Mouse (Mus musculus) heart, postnatal 25 days (tissue): ENCODE results near the gene Bclaf3. TPM values are rescaled to one million over a fixed set of nuclear protein-coding genes. Genes with fewer than 3 reads are reported as not detected.
A peak's percentile ranks its signal among the peaks of the same experiment; 100 is the strongest.
"Not testable (repeated sequence)": the region's sequence is repeated elsewhere in the genome, so short reads cannot be mapped to it uniquely, and the experiment has no call there.

Experiments
- DNase-seq: peaks from one replicate; pipeline ENCODE4 v3.0.0; 2022; ENCODE audit warnings: low spot score
- intact Hi-C: fragments of 180-260 bp; cut with DNase I; formaldehyde crosslinking; loops from one replicate; pipeline ENCODE4 v1.15.1; 2025
- total RNA-seq, 2 experiments: library from RNA; stranded (reverse); gene quantifications; 2 replicates each; pipeline ENCODE4 v1.2.3; 2021

Bclaf3 gene
- 1 to 10 TPM; 2.2 to 3.0 TPM for total RNA-seq

- DNase-seq, result no peak
- intact Hi-C loops, result no loop called here
Measured at GRCm38 (mm10) chrX:159526388-159526787, at the start of gene Bclaf3. TSS of gene Bclaf3 (plus strand) at chrX:159526688.

GRCm38 (mm10) chrX:159478243-159478940 lies 48.1 kb upstream of the Bclaf3 start:
- intact Hi-C loops, DNase-seq: not testable (repeated sequence)

DNA sequence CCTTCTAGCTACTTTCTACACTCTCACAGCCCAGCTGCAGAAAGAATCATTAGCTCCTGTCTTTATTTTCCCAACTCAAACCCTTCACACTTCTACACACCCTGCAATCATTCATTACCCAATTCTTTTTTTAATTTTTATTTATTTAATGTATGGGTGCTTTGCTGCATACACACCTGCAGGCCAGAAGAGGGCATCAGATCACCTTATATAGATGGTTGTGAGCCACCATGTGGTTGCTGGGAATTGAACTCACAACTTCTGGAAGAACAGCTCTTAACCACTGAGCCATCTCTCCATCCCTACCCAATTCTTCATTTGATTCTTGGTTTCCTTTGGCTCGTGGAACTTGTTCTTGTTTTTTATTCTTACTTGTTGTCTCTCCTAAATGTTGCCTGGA lies 42.2 kb upstream of the Bclaf3 start:
- intact Hi-C loops, result no loop called here
- DNase-seq, result no peak

- intact Hi-C loops, result no loop called here
- no peak for DNase-seq
Measured at GRCm38 (mm10) chrX:159503181-159503580, 23.3 kb upstream of the Bclaf3 start.

DNA sequence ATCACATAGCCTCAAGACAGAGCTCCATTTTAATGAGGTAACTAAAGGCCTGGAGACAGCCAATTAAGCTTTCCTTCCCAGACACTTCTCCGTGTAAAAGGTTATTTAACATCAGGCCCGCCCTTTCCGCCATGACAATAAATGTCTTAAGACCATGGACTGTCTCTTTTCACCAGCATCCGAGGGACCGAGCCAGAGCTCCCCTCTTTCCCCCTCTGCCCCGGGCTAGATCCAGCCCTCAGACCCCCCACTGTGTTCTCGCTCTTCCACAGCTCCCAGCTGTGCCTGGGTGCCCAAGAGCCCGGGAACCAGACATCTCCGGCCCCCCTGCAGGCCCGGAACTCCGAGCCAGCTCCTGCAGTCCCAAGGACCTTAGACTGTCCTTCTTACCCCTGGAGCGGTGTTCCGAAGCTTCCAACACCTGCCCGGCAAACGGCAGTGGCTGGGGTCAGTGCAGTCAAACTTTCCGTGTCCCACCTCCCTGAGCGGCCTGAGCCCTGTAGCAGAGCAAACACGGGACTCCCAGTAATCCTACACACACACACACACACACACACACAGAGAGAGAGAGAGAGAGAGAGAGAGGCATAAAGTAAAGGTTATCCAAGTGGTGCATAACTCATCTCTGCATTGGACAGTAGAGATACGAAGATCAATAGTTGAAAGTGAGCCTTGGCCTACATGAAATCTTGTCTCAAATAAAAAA lies 18.0 kb upstream of the Bclaf3 start:
- intact Hi-C loops, result no loop called here
- DNase-seq, result no peak

GRCm38 (mm10) chrX:159509042-159509441 lies 17.4 kb upstream of the Bclaf3 start:
- no peak for DNase-seq
- intact Hi-C loops, result no loop called here

- intact Hi-C loops, result no loop called here
- DNase-seq, result no peak
Measured at GRCm38 (mm10) chrX:159509847-159510715, 16.4 kb upstream of the Bclaf3 start.

GRCm38 (mm10) chrX:159510716-159511051 lies 15.8 kb upstream of the Bclaf3 start:
- intact Hi-C loops, result no loop called here

DNA sequence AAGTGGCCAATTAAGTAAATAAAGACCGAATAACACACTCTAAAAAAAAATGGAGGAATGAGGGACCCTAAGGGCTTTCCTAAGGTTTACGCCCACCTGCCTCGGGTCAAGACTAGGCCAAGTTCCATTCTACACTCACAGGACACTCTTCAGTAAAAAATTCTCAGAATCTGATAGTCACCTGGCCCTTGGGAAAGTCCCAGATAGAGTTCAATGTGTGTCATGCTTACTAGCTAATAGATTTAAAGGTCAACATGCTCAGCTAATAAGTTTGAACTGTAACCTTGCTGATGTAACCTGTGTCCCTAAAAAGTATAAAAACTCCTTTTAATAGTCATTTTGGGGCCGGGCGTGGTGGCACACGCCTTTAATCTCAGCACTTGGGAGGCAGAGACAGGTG lies 10.9 kb upstream of the Bclaf3 start:
- intact Hi-C loops, result no loop called here
- DNase-seq, result no peak

More at GRCm38 (mm10) chrX:159510716-159511051, 15.8 kb upstream of the Bclaf3 start:
- DNase-seq, result no peak

DNA sequence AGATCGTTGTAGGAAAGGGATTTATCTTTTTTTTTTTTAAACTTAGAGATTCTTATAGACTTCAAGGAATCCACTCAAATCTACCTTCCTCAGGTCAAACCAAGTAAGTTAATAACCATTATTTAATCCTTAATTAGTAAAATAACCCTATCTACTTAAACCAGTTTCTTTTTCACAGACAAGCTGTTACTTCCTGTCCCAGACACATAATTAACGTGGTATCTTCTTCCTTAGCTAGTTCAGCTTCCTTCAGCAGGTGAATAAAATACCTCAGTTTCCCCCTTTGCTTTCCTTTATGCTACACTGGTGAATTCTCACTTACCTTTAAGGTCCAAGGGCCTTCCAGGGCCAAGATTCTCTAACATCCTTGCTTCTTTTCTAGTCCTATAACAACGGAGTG lies 4.7 kb upstream of the Bclaf3 start:
- intact Hi-C loops, result no loop called here
- DNase-seq, result no peak

DNA sequence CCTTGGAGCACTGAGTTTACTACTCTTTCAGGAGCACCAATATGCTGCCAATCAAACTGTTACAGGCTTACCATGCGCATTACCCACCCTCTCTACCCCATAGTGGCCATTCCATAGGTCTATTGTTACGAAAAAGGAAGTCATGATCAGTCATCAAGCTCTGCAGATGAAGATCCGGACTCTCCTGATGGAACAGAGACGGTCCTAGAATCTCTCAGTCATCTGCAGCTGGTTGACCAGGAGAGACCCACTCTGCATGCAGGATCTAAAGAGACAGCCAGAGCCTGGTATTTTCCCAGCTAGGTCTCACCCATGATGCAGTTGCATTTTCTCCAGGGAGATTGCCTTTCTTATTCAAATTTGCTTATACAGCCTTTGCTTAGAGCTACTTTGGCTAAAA lies 3.8 kb upstream of the Bclaf3 start:
- intact Hi-C loops, result no loop called here
- no peak for DNase-seq

DNA sequence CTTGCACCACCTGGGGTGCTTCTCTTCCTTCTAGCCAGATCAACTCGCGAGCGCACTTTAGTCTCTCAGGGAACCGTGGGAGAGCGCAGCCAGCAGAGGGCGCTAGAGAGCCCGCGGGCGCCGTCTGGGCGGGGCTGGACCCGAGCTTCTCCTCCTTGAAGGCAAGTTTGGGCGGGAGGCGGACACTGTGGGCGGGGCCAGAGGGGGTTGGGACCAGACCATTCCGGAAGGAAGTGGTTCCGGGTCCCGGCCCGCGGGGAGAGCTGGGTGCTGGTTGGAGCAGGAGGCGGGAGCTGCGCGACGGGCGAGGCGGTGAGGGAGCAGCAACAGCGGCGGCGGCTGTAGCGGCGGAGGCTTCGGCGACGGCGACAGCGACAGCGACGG lies 5.9 kb downstream of the Bclaf3 start:
- DNase-seq, result peak; percentile 92
- intact Hi-C loops, result loop anchor here (2.0 to 10.0 kb wide), 3 partner anchors 75 to 428 kb away; partner anchors contain the start of gene Eif1ax

GRCm38 (mm10) chrX:159532811-159533462 lies 6.4 kb downstream of the Bclaf3 start:
- intact Hi-C loops, result loop anchor here (2.0 to 10.0 kb wide), 3 partner anchors 74 to 428 kb away; partner anchors contain the start of gene Eif1ax
- DNase-seq, result no peak

- intact Hi-C loops, result no loop called here
- no peak for DNase-seq
Measured at GRCm38 (mm10) chrX:159541936-159542335, 15.4 kb downstream of the Bclaf3 start.

DNA sequence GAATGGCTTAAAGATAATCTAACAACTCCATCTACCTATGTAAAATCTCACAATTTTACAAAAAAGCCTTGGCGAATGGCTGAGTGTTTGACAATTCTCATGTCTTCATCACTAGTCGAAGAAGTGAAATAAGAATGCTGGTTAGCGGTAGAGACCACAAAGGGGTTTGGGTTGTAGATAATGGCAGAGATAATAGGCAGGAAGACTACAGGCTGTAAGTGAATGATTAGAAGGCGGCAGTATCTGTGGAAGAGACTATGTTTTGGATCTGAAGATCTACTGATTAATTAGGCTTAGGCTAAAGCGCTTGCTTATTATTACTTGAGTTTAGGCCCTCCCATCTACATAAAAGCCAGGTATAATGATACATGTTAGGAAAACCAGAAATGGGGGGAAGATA lies 20.6 kb downstream of the Bclaf3 start:
- no peak for DNase-seq
- intact Hi-C loops, result no loop called here

DNA sequence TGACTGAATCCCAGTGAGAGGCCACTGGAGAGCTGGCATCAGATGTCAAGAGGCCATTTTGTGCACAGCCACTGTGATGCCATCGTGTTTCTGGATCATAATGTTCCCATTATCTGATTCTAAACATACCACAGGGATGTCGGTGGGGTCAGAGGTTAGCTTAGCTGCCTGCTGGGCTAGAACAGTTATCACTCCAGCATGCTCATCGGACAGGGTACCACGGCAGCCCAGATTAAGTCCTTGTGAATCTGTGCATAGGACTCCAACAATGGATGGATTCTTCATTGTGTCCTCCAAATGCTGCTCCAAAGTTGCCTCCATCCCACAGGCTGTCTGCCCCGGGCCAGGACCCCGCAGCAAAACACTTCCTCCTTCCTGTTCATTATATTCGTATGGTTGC lies 58.2 kb downstream of the Bclaf3 start:
- intact Hi-C loops, DNase-seq: not testable (repeated sequence)

DNA sequence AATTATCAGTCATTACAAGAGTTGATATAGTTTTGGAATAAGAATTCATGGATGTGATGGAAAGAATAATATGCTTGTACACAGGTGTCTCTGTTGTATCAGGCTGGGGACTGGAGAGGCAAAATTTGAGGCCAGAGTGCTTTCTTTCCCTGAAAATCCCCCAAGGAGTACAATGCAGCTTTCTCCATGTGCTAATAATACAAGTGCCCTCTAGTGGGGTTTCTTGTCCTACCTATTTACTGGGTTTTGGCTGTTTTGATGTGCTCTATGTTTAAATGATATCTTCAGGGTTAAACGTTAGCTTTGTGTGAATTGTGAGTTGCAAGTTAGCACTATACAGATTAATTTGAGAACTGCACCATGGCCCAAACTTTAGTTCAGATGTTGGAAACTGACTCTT lies 65.1 kb downstream of the Bclaf3 start:
- no peak for DNase-seq
- intact Hi-C loops, result no loop called here

GRCm38 (mm10) chrX:159597502-159597901 lies 71.0 kb downstream of the Bclaf3 start:
- no peak for DNase-seq
- intact Hi-C loops, result no loop called here

DNA sequence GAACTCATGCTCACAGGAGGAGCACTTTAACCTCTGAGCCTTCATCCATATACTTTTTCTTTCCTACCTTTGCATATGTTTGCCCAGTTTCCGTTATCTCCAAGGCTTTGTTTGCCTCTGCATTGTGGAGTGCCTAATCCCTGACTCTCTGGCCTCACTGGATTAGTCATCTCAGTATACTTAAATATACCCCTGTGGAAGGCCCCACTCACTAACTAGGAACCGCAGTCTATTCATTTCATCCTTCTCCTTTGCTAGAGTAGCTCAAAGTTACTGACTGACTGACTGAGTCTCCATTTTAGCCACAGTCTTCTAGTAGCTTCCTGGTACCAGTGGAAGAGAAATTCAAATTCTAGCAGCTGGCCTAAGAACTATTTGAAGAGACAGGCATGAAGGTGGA lies 78.3 kb downstream of the Bclaf3 start:
- no peak for DNase-seq
- intact Hi-C loops, result loop anchor here (5.0 kb wide), 1 partner anchor 73 kb away; no protein-coding TSS in a partner anchor

- no peak for DNase-seq
Measured at GRCm38 (mm10) chrX:159606936-159607335, 80.4 kb downstream of the Bclaf3 start.

More at GRCm38 (mm10) chrX:159606936-159607335, 80.4 kb downstream of the Bclaf3 start:
- intact Hi-C loops, result loop anchor here (2.0 to 5.0 kb wide), 2 partner anchors 75 to 164 kb away; no protein-coding TSS in a partner anchor
